Mouse (Mus musculus): Measurements from ENCODE around the gene Plxnb1.
"Not testable (repeated sequence)": the region's sequence is repeated elsewhere in the genome, so short reads cannot be mapped to it uniquely, and the experiment has no call there.

The Plxnb1 gene

GRCm38 (mm10) chr9:109127076-109127475 lies 31.9 kb downstream of the Plxnb1 start:
- no peak for DNase-seq (ENCODE audit: extremely low spot score, low read depth, low spot score)

- DNase-seq (ENCODE audit: extremely low spot score, low read depth, low spot score): no peak
Measured at GRCm38 (mm10) chr9:109128211-109128610, 33.0 kb downstream of the Plxnb1 start.

- DNase-seq (ENCODE audit: extremely low spot score, low read depth, low spot score): no peak
Measured at GRCm38 (mm10) chr9:109130076-109130475, 34.9 kb downstream of the Plxnb1 start.

- not testable (repeated sequence) for DNase-seq (ENCODE audit: extremely low spot score, low read depth, low spot score)
Measured at GRCm38 (mm10) chr9:109140414-109140813, 45.2 kb downstream of the Plxnb1 start.

GRCm38 (mm10) chr9:109161941-109162340 lies 66.8 kb downstream of the Plxnb1 start, which contains the start of gene Fbxw21:
Gene Fbxw21, minus strand, starts transcription at chr9:109162041.
- no peak for DNase-seq (ENCODE audit: extremely low spot score, low read depth, low spot score)

- no peak for DNase-seq (ENCODE audit: extremely low spot score, low read depth, low spot score)
Measured at GRCm38 (mm10) chr9:109167316-109167715, 72.1 kb downstream of the Plxnb1 start.
